Comparison of ENCODE assay signal across 11 mouse cellular contexts in genomic region chr10:98959385-98959784, GRCm38 (mm10). TPM values are rescaled to one million over a fixed set of nuclear protein-coding genes. Genes with fewer than 3 reads are reported as not detected.
DNase-seq lines count a peak whose midpoint lies in the region; ATAC-seq lines count a peak whose summit lies in the region.
"Had no signal": no experiment of that assay in that cellular context is flagged by ENCODE, and none has a peak within 500 bp of the region (broad histone marks: within the 10 kb centered on the region; RNA-seq: fewer than 3 reads in every experiment).

No protein-coding gene starts in this region.

- H3K27me3 ChIP-seq in midbrain, embryonic 13.5 days, result no peaks in the 10 kb centered on the region
- H3K27me3 ChIP-seq in midbrain, embryonic 16.5 days (ENCODE audit: control insufficient read depth, insufficient read depth, low read depth, low read length), result no peaks in the 10 kb centered on the region
- no peaks in the 10 kb centered on the region for H3K27me3 ChIP-seq in kidney, embryonic 15.5 days
- H3K27me3 ChIP-seq: embryonic facial prominence, embryonic 13.5 days; hindbrain, embryonic 12.5 days had no signal

- ATAC-seq in midbrain, embryonic 13.5 days, result peak; percentile 56; the same call in 1 of the 2 replicates
- ATAC-seq in midbrain, embryonic 16.5 days, result no peak
- ATAC-seq in kidney, embryonic 15.5 days (replicated peaks; ENCODE audit: low FRiP score), result no peak

- no peak overlapping the region for H3K27ac ChIP-seq in midbrain, embryonic 13.5 days
- H3K27ac ChIP-seq in midbrain, embryonic 16.5 days (ENCODE audit: low read length), result no peak overlapping the region
- no peak overlapping the region for H3K27ac ChIP-seq in kidney, embryonic 15.5 days
- H3K27ac ChIP-seq: embryonic facial prominence, embryonic 13.5 days; heart, adult 2 months; hindbrain, embryonic 12.5 days had no signal

- H3K4me3 ChIP-seq in midbrain, embryonic 13.5 days (replicated peaks), result no peak overlapping the region
- no peak overlapping the region for H3K4me3 ChIP-seq in midbrain, embryonic 16.5 days (ENCODE audit: low read depth, low read length)
- no peak overlapping the region for H3K4me3 ChIP-seq in kidney, embryonic 15.5 days (replicated peaks)
- H3K4me3 ChIP-seq: embryonic facial prominence, embryonic 13.5 days; heart, adult 2 months; hindbrain, embryonic 12.5 days had no signal

- 66% methylated on average over 6 of the region's 6 CpGs for whole genome bisulfite sequencing in midbrain, embryonic 13.5 days
- 64% methylated on average over 6 of the region's 6 CpGs for WGBS in midbrain, embryonic 16.5 days
- WGBS in kidney, embryonic 15.5 days, result 70% methylated on average over 6 of the region's 6 CpGs

- 0 out of 2 replicates have a peak, but pooled peaks cover 3% of the 10 kb centered on the region for H3K4me1 ChIP-seq in midbrain, embryonic 13.5 days (replicated peaks)
- H3K4me1 ChIP-seq in midbrain, embryonic 16.5 days (ENCODE audit: control insufficient read depth, insufficient read depth, low read length), result no peaks in the 10 kb centered on the region
- peaks cover 12% of the 10 kb centered on the region for H3K4me1 ChIP-seq in kidney, embryonic 15.5 days

- no peaks in the 10 kb centered on the region for H3K9me3 ChIP-seq in midbrain, embryonic 13.5 days
- H3K9me3 ChIP-seq in midbrain, embryonic 16.5 days (replicated peaks; ENCODE audit: control insufficient read depth, low read length, poor library complexity, severe bottlenecking), result no peaks in the 10 kb centered on the region
- no peaks in the 10 kb centered on the region for H3K9me3 ChIP-seq in kidney, embryonic 15.5 days (replicated peaks)
- H3K9me3 ChIP-seq: embryonic facial prominence, embryonic 13.5 days; hindbrain, embryonic 12.5 days had no signal

- no peak overlapping the region for H3K9ac ChIP-seq in midbrain, embryonic 13.5 days (replicated peaks)
- H3K9ac ChIP-seq in midbrain, embryonic 16.5 days (ENCODE audit: low read depth, low read length), result no peak overlapping the region
- no peak overlapping the region for H3K9ac ChIP-seq in kidney, embryonic 15.5 days
- H3K9ac ChIP-seq: embryonic facial prominence, embryonic 13.5 days; hindbrain, embryonic 12.5 days; lung, embryonic 14.5 days had no signal

- intact Hi-C loops in left cerebral cortex, postnatal 10 days (cut with DNase I), result no loop called here

- no peak overlapping the region for H3K4me2 ChIP-seq in midbrain, embryonic 13.5 days (replicated peaks)
- no peak overlapping the region for H3K4me2 ChIP-seq in midbrain, embryonic 16.5 days (ENCODE audit: low read length)
- H3K4me2 ChIP-seq in kidney, embryonic 15.5 days, result no peak overlapping the region
- H3K4me2 ChIP-seq: embryonic facial prominence, embryonic 13.5 days; hindbrain, embryonic 12.5 days; lung, embryonic 14.5 days had no signal

- peak; percentile 85 to 89 for DNase-seq in frontal cortex, adult 2 months (ENCODE audit: extremely low spot score in 1 of 2, low spot score in 1 of 2)
- DNase-seq in left cerebral cortex, postnatal 10 days (ENCODE audit: extremely low spot score in 1 of 2, low spot score in 2 of 2), result peak; percentile 38 to 62
- DNase-seq in ovary, postnatal 10 days (ENCODE audit: low spot score), result no peak
- no peak for DNase-seq in lung, postnatal 25 days (ENCODE audit: low spot score)
- DNase-seq: heart, adult 2 months; lung, embryonic 14.5 days had no signal

- H3K36me3 ChIP-seq in midbrain, embryonic 13.5 days, result no peaks in the 10 kb centered on the region
- H3K36me3 ChIP-seq in midbrain, embryonic 16.5 days (ENCODE audit: control insufficient read depth, insufficient read depth, low read length), result no peaks in the 10 kb centered on the region
- H3K36me3 ChIP-seq in kidney, embryonic 15.5 days, result no peaks in the 10 kb centered on the region
- H3K36me3 ChIP-seq: embryonic facial prominence, embryonic 13.5 days; hindbrain, embryonic 12.5 days had no signal

RNA-seq across cellular contexts. Expression of gene Atp2b1, which starts 45.2 kb away (rescaled TPM):
- 160 and 175 TPM in 2 replicates for polyA plus RNA-seq in midbrain, embryonic 13.5 days (2015; fragmentation: Nextera tagmentation; extraction: Ambion mirVana)
- 238 and 246 TPM in 2 replicates for polyA plus RNA-seq in midbrain, embryonic 16.5 days (2015; fragmentation: Nextera tagmentation; extraction: Ambion mirVana)
- 352 and 359 TPM in 2 replicates for polyA plus RNA-seq in frontal cortex, adult 2 months (2012; rRNA removed)
- total RNA-seq in left cerebral cortex, postnatal 10 days (2021), result 100 to 1,000 TPM; 655 to 659 TPM
- 155 and 168 TPM in 2 replicates for polyA plus RNA-seq in kidney, embryonic 15.5 days (2015; fragmentation: Nextera tagmentation; extraction: Ambion mirVana)

Comparison
In these comparisons a context has a peak if more than half of its experiments do, and no peak if none do; other contexts are left out.
1. DNase-seq: peak in frontal cortex, adult 2 months (2 of 2) and left cerebral cortex, postnatal 10 days (2 of 2); none in ovary, postnatal 10 days (single experiment) and lung, postnatal 25 days (single experiment).